8 mouse cellular contexts compared by ENCODE assay signal in the genomic region with DNA sequence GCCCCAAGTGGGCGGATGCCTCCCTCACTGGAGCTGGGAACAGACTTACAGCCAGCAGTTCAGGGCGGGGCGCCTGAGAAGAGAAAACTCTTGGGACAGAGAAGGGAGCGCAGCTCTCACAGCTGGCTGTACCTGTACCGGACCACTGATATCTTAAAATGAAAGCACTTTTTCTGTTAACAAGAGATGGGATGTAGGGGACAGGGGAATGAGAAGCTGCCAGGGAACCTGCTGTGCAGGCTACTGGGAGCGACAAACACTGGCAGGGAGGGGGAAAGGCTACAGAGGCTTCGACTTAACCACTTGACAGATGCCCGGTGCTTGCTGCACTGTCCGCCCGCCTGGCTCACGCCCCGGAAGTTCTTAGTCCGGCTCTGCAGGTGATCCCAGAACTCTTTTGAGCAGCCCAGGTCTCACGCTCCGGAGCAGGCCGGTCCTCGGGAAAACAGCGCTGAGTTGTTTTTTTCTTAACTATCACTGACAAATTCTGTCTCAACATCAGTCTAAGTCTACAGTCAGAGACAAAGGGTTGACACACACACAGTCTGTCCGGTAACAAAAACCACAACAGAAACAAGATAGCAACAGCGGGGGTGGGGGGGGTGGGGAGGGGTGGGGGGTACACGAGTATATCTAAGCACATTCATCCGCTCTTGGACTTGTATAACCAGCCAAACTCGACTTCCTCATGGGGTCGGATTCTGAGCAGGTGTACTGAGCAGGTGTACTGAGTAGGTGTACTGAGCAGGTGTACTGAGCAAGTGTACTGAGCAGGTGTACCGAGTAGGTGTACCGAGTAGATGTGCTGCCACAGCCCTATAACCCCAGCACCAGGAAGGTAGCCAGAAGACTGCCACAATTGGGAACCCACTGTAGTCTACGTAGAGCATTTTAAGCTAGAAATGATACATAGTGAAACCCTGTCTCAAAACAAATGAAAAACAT. TPM values are rescaled to one million over a fixed set of nuclear protein-coding genes. Genes with fewer than 3 reads are reported as not detected.
DNase-seq lines count a peak whose midpoint lies in the region; ATAC-seq lines count a peak whose summit lies in the region.

No protein-coding gene starts in this region.

- H3K4me1 ChIP-seq in embryonic facial prominence, embryonic 10.5 days: peaks cover 35% of the 10 kb centered on the region
- peaks cover 13% of the 10 kb centered on the region for H3K4me1 ChIP-seq in hindbrain, embryonic 12.5 days
- 0 out of 2 replicates have a peak, but pooled peaks cover 12% of the 10 kb centered on the region for H3K4me1 ChIP-seq in lung, embryonic 15.5 days

- DNase-seq in ES-CJ7 (ENCODE audit: low read depth, low spot score): peak; percentile 61
- DNase-seq in embryonic facial prominence, embryonic 10.5 days (ENCODE audit: low spot score): peak; percentile 24
- DNase-seq in spleen, postnatal 10 days (ENCODE audit: low spot score in 2 of 2): peak; percentile 71 to 73
- DNase-seq in MN1 (ENCODE audit: low spot score): no peak
- no peak for DNase-seq in adrenal gland, postnatal 4 days (ENCODE audit: low spot score in 2 of 2)
- DNase-seq in layer of hippocampus, adult 8-10 months (ENCODE audit: low spot score in 2 of 2): no peak

- H3K4me3 ChIP-seq in embryonic facial prominence, embryonic 10.5 days: peak overlapping the region; percentile 35
- H3K4me3 ChIP-seq in hindbrain, embryonic 12.5 days: peak overlapping the region; percentile 15
- H3K4me3 ChIP-seq in lung, embryonic 15.5 days: no peak overlapping the region

- H3K36me3 ChIP-seq in embryonic facial prominence, embryonic 10.5 days (replicated peaks): no peaks in the 10 kb centered on the region
- H3K36me3 ChIP-seq in hindbrain, embryonic 12.5 days: no peaks in the 10 kb centered on the region
- H3K36me3 ChIP-seq in lung, embryonic 15.5 days: no peaks in the 10 kb centered on the region

- H3K4me2 ChIP-seq in hindbrain, embryonic 12.5 days (replicated peaks): peak overlapping the region; percentile 51
- H3K4me2 ChIP-seq in lung, embryonic 15.5 days: peak overlapping the region; percentile 40

- ATAC-seq in hindbrain, embryonic 12.5 days (ENCODE audit: low FRiP score): no peak
- ATAC-seq in lung, embryonic 15.5 days (ENCODE audit: borderline replicate concordance, extremely low read depth, low FRiP score, low TSS enrichment): no peak

- 0 out of 2 replicates have a peak overlapping the region, but pooled peaks have one; percentile 10 for H3K9ac ChIP-seq in hindbrain, embryonic 12.5 days
- 0 out of 2 replicates have a peak overlapping the region, but pooled peaks have one; percentile 16 for H3K9ac ChIP-seq in lung, embryonic 15.5 days

- peaks cover 10% of the 10 kb centered on the region; the same call in 1 of the 2 replicates for H3K27me3 ChIP-seq in embryonic facial prominence, embryonic 10.5 days (replicated peaks; ENCODE audit: low read depth, poor library complexity, severe bottlenecking)
- H3K27me3 ChIP-seq in hindbrain, embryonic 12.5 days: no peaks in the 10 kb centered on the region
- H3K27me3 ChIP-seq in lung, embryonic 15.5 days: no peaks in the 10 kb centered on the region

- H3K27ac ChIP-seq in embryonic facial prominence, embryonic 10.5 days (replicated peaks): peak overlapping the region; percentile 65; the same call in 1 of the 2 replicates
- H3K27ac ChIP-seq in hindbrain, embryonic 12.5 days: no peak overlapping the region
- H3K27ac ChIP-seq in lung, embryonic 15.5 days: no peak overlapping the region

- WGBS in embryonic facial prominence, embryonic 10.5 days: 23% methylated on average over 27 of the region's 27 CpGs
- WGBS in hindbrain, embryonic 12.5 days: 21% methylated on average over 27 of the region's 27 CpGs
- 19% methylated on average over 27 of the region's 27 CpGs for WGBS in lung, embryonic 15.5 days

- H3K9me3 ChIP-seq in embryonic facial prominence, embryonic 10.5 days: no peaks in the 10 kb centered on the region
- H3K9me3 ChIP-seq in hindbrain, embryonic 12.5 days (replicated peaks): no peaks in the 10 kb centered on the region
- no peaks in the 10 kb centered on the region for H3K9me3 ChIP-seq in lung, embryonic 15.5 days

RNA-seq across cellular contexts. Expression of gene AI467606, which starts 2.0 kb away (rescaled TPM):
- polyA plus RNA-seq in embryonic facial prominence, embryonic 10.5 days (2016; fragmentation: Nextera tagmentation; extraction: Ambion mirVana): 0.54 and 1.4 TPM in 2 replicates
- 1.0 and 1.2 TPM in 2 replicates for polyA plus RNA-seq in hindbrain, embryonic 12.5 days (2016; fragmentation: Nextera tagmentation; extraction: Ambion mirVana)
- polyA plus RNA-seq in lung, embryonic 15.5 days (2015; fragmentation: Nextera tagmentation; extraction: Ambion mirVana): 7.7 and 10.1 TPM in 2 replicates
- 1 to 10 TPM; 1.9 to 2.0 TPM for total RNA-seq in adrenal gland, postnatal 4 days (2021)
- total RNA-seq in layer of hippocampus, adult 8-10 months (2022): 1 to 10 TPM; 1.2 to 3.7 (median 2.3) TPM

RNA-seq across cellular contexts. Expression of gene Zg16, which starts 2.0 kb away (rescaled TPM):
- not detected in 2 replicates for polyA plus RNA-seq in embryonic facial prominence, embryonic 10.5 days (2016; fragmentation: Nextera tagmentation; extraction: Ambion mirVana)
- polyA plus RNA-seq in hindbrain, embryonic 12.5 days (2016; fragmentation: Nextera tagmentation; extraction: Ambion mirVana): not detected in 2 replicates
- not detected in 2 replicates for polyA plus RNA-seq in lung, embryonic 15.5 days (2015; fragmentation: Nextera tagmentation; extraction: Ambion mirVana)
- total RNA-seq in adrenal gland, postnatal 4 days (2021): 100 to 1,000 TPM in 1 of 2 experiments, not detected in 1; 137 TPM
- total RNA-seq in layer of hippocampus, adult 8-10 months (2022): not detected

RNA-seq across cellular contexts. Expression of gene Qprt, which starts 32.9 kb away (rescaled TPM):
- polyA plus RNA-seq in embryonic facial prominence, embryonic 10.5 days (2016; fragmentation: Nextera tagmentation; extraction: Ambion mirVana): 3.7 and 4.1 TPM in 2 replicates
- 0.80 and 1.9 TPM in 2 replicates for polyA plus RNA-seq in hindbrain, embryonic 12.5 days (2016; fragmentation: Nextera tagmentation; extraction: Ambion mirVana)
- polyA plus RNA-seq in lung, embryonic 15.5 days (2015; fragmentation: Nextera tagmentation; extraction: Ambion mirVana): 0.64 and 1.0 TPM in 2 replicates
- 10 to 100 TPM in 1 of 2 experiments, 1 to 10 TPM in 1; 5.7 to 12.0 TPM for total RNA-seq in adrenal gland, postnatal 4 days (2021)
- 1 to 10 TPM in 1 of 4 experiments, under 1 TPM in 3; 0.22 to 1.1 (median 0.53) TPM for total RNA-seq in layer of hippocampus, adult 8-10 months (2022)

RNA-seq across cellular contexts. Expression of gene Kif22, which starts 46.9 kb away (rescaled TPM):
- 200 and 207 TPM in 2 replicates for polyA plus RNA-seq in embryonic facial prominence, embryonic 10.5 days (2016; fragmentation: Nextera tagmentation; extraction: Ambion mirVana)
- 85.3 and 86.9 TPM in 2 replicates for polyA plus RNA-seq in hindbrain, embryonic 12.5 days (2016; fragmentation: Nextera tagmentation; extraction: Ambion mirVana)
- polyA plus RNA-seq in lung, embryonic 15.5 days (2015; fragmentation: Nextera tagmentation; extraction: Ambion mirVana): 158 and 165 TPM in 2 replicates
- total RNA-seq in adrenal gland, postnatal 4 days (2021): 10 to 100 TPM; 45.2 to 45.9 TPM
- total RNA-seq in layer of hippocampus, adult 8-10 months (2022): 1 to 10 TPM; 2.5 to 9.4 (median 3.8) TPM

RNA-seq across cellular contexts. Expression of gene Spn, which starts 48.5 kb away (rescaled TPM):
- 0.04 and 0.09 TPM in 2 replicates for polyA plus RNA-seq in embryonic facial prominence, embryonic 10.5 days (2016; fragmentation: Nextera tagmentation; extraction: Ambion mirVana)
- polyA plus RNA-seq in hindbrain, embryonic 12.5 days (2016; fragmentation: Nextera tagmentation; extraction: Ambion mirVana): not detected in 2 replicates
- polyA plus RNA-seq in lung, embryonic 15.5 days (2015; fragmentation: Nextera tagmentation; extraction: Ambion mirVana): 0.24 and 0.47 TPM in 2 replicates
- 1 to 10 TPM; 1.8 to 2.1 TPM for total RNA-seq in adrenal gland, postnatal 4 days (2021)
- under 1 TPM; 0.29 to 0.68 (median 0.46) TPM for total RNA-seq in layer of hippocampus, adult 8-10 months (2022)

Comparison
In these comparisons a context has a peak if more than half of its experiments do, and no peak if none do; other contexts are left out.
1. DNase-seq: peak in ES-CJ7 (single experiment), embryonic facial prominence, embryonic 10.5 days (single experiment) and spleen, postnatal 10 days (2 of 2); none in MN1 (single experiment), adrenal gland, postnatal 4 days (0 of 2) and layer of hippocampus, adult 8-10 months (0 of 2).